Mouse (Mus musculus) liver, embryonic 14.5 days (tissue): Measurements from ENCODE around the gene Hist1h3b.

Experiments
- CTCF ChIP-seq: IDR thresholded peaks from 2 replicates; pipeline ENCODE4 v1.5.1; 2016; ENCODE audit warnings: antibody characterized with exemption, low read depth, control low read depth
- EP300 ChIP-seq: IDR thresholded peaks from 2 replicates; pipeline ENCODE4 v1.6.1; 2016; ENCODE audit warnings: antibody characterized with exemption, low read depth

DNA sequence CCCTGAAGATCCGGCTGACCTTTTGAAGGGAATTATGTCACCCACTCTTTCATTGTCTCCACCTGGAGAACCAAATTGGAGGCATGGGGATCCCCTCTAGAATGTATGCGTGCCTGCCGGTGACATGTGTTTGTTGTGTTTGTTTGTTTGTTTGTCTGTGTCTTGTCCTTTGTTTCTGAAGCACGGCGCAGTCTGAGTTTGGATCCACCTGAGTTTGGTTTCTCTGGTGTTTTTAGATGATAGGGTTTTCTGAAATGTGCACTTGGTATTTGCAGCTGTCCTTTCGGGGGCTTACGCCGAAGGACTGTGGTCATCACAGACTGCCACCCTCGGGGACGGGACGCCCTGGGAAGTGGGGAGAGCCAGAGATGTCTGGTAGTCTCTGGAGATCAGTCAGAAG, 34.9 kb upstream of the Hist1h3b start:
- TF ChIP-seq CTCF (no peak), EP300 (no peak)
